Mouse (Mus musculus): ENCODE results near the gene Farp1. TPM values are rescaled to one million over a fixed set of nuclear protein-coding genes. Genes with fewer than 3 reads are reported as not detected.

Gene Farp1
- polyA plus RNA-seq, 1 experiment from 2014 or later, result 25.0 TPM

GRCm38 (mm10) chr14:121058481-121058880 is 23.5 kb downstream of the Farp1 start:
- H3K9me3 ChIP-seq, result no peaks in the 10 kb centered on the region
- H3K27ac ChIP-seq, result no peak overlapping the region
- H3K36me3 ChIP-seq, result no peaks in the 10 kb centered on the region
- H3K4me3 ChIP-seq, result no peak overlapping the region
- peaks cover 64% of the 10 kb centered on the region for H3K4me1 ChIP-seq
- no peak overlapping the region for H3K9ac ChIP-seq
- WGBS, result 95% methylated on average over 1 of the region's 1 CpGs
- no peak overlapping the region for H3K4me2 ChIP-seq
- ATAC-seq (ENCODE audit: borderline replicate concordance, extremely low read depth, low FRiP score, low TSS enrichment), result no peak
- H3K27me3 ChIP-seq, result no peaks in the 10 kb centered on the region

- ATAC-seq (ENCODE audit: borderline replicate concordance, extremely low read depth, low FRiP score, low TSS enrichment), result no peak
- H3K36me3 ChIP-seq, result no peaks in the 10 kb centered on the region
- H3K4me2 ChIP-seq, result no peak overlapping the region
- H3K9ac ChIP-seq, result no peak overlapping the region
- H3K4me1 ChIP-seq, result peaks cover 63% of the 10 kb centered on the region
- 60% methylated on average over 10 of the region's 10 CpGs for WGBS
- H3K9me3 ChIP-seq, result no peaks in the 10 kb centered on the region
- H3K27ac ChIP-seq, result no peak overlapping the region
- no peak overlapping the region for H3K4me3 ChIP-seq
- no peaks in the 10 kb centered on the region for H3K27me3 ChIP-seq
These were observed 24.3 kb downstream of the Farp1 start for GRCm38 (mm10) chr14:121059266-121059665.

GRCm38 (mm10) chr14:121060484-121060883 is 25.5 kb downstream of the Farp1 start:
- Histone ChIP-seq H3K9me3 (no peaks in the 10 kb centered on the region), H3K36me3 (0 out of 2 replicates have a peak, but pooled peaks cover under 1% of the 10 kb centered on the region), H3K27ac (no peak overlapping the region), H3K4me2 (no peak overlapping the region), H3K9ac (no peak overlapping the region), H3K4me1 (peaks cover 65% of the 10 kb centered on the region), H3K27me3 (no peaks in the 10 kb centered on the region), H3K4me3 (no peak overlapping the region)
- 62% methylated on average over 11 of the region's 11 CpGs for WGBS
- ATAC-seq (ENCODE audit: borderline replicate concordance, extremely low read depth, low FRiP score, low TSS enrichment), result no peak

- H3K27me3 ChIP-seq, result no peaks in the 10 kb centered on the region
- H3K36me3 ChIP-seq, result 0 out of 2 replicates have a peak, but pooled peaks cover 6% of the 10 kb centered on the region
- peak overlapping the region; percentile 23 for H3K4me2 ChIP-seq
- 52% methylated on average over 4 of the region's 4 CpGs for WGBS
- peaks cover 61% of the 10 kb centered on the region for H3K4me1 ChIP-seq
- no peak overlapping the region for H3K9ac ChIP-seq
- H3K9me3 ChIP-seq, result no peaks in the 10 kb centered on the region
- 0 out of 2 replicates have a peak, but pooled peaks have one; percentile 12 for ATAC-seq (ENCODE audit: borderline replicate concordance, extremely low read depth, low FRiP score, low TSS enrichment)
- peak overlapping the region; percentile 79 for H3K27ac ChIP-seq
- no peak overlapping the region for H3K4me3 ChIP-seq
These were observed 26.7 kb downstream of the Farp1 start for GRCm38 (mm10) chr14:121061686-121062085.

GRCm38 (mm10) chr14:121062238-121063082 is 27.5 kb downstream of the Farp1 start:
- Histone ChIP-seq H3K4me1 (peaks cover 61% of the 10 kb centered on the region), H3K27ac (peak overlapping the region; percentile 79), H3K9me3 (no peaks in the 10 kb centered on the region), H3K4me3 (no peak overlapping the region), H3K4me2 (peak overlapping the region; percentile 23), H3K36me3 (0 out of 2 replicates have a peak, but pooled peaks cover 6% of the 10 kb centered on the region), H3K27me3 (no peaks in the 10 kb centered on the region), H3K9ac (no peak overlapping the region)
- ATAC-seq (ENCODE audit: borderline replicate concordance, extremely low read depth, low FRiP score, low TSS enrichment), result peak; percentile 88
- WGBS, result 22% methylated on average over 14 of the region's 14 CpGs

GRCm38 (mm10) chr14:121064726-121065125 is 29.7 kb downstream of the Farp1 start:
- no peak for ATAC-seq (ENCODE audit: borderline replicate concordance, extremely low read depth, low FRiP score, low TSS enrichment)
- H3K4me2 ChIP-seq, result no peak overlapping the region
- H3K36me3 ChIP-seq, result 0 out of 2 replicates have a peak, but pooled peaks cover 6% of the 10 kb centered on the region
- H3K4me3 ChIP-seq, result no peak overlapping the region
- H3K27me3 ChIP-seq, result no peaks in the 10 kb centered on the region
- no peak overlapping the region for H3K9ac ChIP-seq
- 48% methylated on average over 1 of the region's 1 CpGs for WGBS
- peaks cover 47% of the 10 kb centered on the region for H3K4me1 ChIP-seq
- H3K9me3 ChIP-seq, result no peaks in the 10 kb centered on the region
- no peak overlapping the region for H3K27ac ChIP-seq

GRCm38 (mm10) chr14:121073093-121073866 is 38.3 kb downstream of the Farp1 start:
- Histone ChIP-seq H3K4me1 (no peaks in the 10 kb centered on the region), H3K9ac (no peak overlapping the region), H3K9me3 (no peaks in the 10 kb centered on the region), H3K4me3 (no peak overlapping the region), H3K27ac (no peak overlapping the region), H3K4me2 (no peak overlapping the region), H3K36me3 (0 out of 2 replicates have a peak, but pooled peaks cover 3% of the 10 kb centered on the region), H3K27me3 (no peaks in the 10 kb centered on the region)
- ATAC-seq (ENCODE audit: borderline replicate concordance, extremely low read depth, low FRiP score, low TSS enrichment), result no peak; the same call in 1 of the 2 replicates
- WGBS, result 90% methylated on average over 5 of the region's 5 CpGs

GRCm38 (mm10) chr14:121074197-121074734 is 39.3 kb downstream of the Farp1 start:
- 87% methylated on average over 2 of the region's 2 CpGs for WGBS
- no peak for ATAC-seq (ENCODE audit: borderline replicate concordance, extremely low read depth, low FRiP score, low TSS enrichment)
- H3K4me2 ChIP-seq, result no peak overlapping the region
- H3K27ac ChIP-seq, result no peak overlapping the region
- H3K9ac ChIP-seq, result no peak overlapping the region
- peaks cover 7% of the 10 kb centered on the region; the same call in 1 of the 2 replicates for H3K36me3 ChIP-seq
- H3K9me3 ChIP-seq, result no peaks in the 10 kb centered on the region
- H3K4me1 ChIP-seq, result no peaks in the 10 kb centered on the region
- H3K27me3 ChIP-seq, result no peaks in the 10 kb centered on the region
- no peak overlapping the region for H3K4me3 ChIP-seq

- 75% methylated on average over 5 of the region's 5 CpGs for WGBS
- Histone ChIP-seq H3K4me1 (peaks cover 13% of the 10 kb centered on the region), H3K9ac (no peak overlapping the region), H3K4me2 (no peak overlapping the region), H3K27ac (no peak overlapping the region), H3K27me3 (no peaks in the 10 kb centered on the region), H3K9me3 (no peaks in the 10 kb centered on the region), H3K36me3 (peaks cover 16% of the 10 kb centered on the region), H3K4me3 (no peak overlapping the region)
- no peak for ATAC-seq (ENCODE audit: borderline replicate concordance, extremely low read depth, low FRiP score, low TSS enrichment)
These were observed 45.7 kb downstream of the Farp1 start for GRCm38 (mm10) chr14:121080739-121081138.

GRCm38 (mm10) chr14:121082341-121082740 is 47.3 kb downstream of the Farp1 start:
- no peaks in the 10 kb centered on the region for H3K9me3 ChIP-seq
- H3K36me3 ChIP-seq, result peaks cover 20% of the 10 kb centered on the region
- no peak overlapping the region for H3K9ac ChIP-seq
- no peak overlapping the region for H3K4me2 ChIP-seq
- ATAC-seq (ENCODE audit: borderline replicate concordance, extremely low read depth, low FRiP score, low TSS enrichment), result peak; percentile 46; the same call in 1 of the 2 replicates
- H3K4me3 ChIP-seq, result no peak overlapping the region
- 25% methylated on average over 7 of the region's 7 CpGs for WGBS
- H3K27me3 ChIP-seq, result no peaks in the 10 kb centered on the region
- peaks cover 13% of the 10 kb centered on the region for H3K4me1 ChIP-seq
- H3K27ac ChIP-seq, result 0 out of 2 replicates have a peak overlapping the region, but pooled peaks have one; percentile 20

GRCm38 (mm10) chr14:121082793-121083192 is 47.8 kb downstream of the Farp1 start:
- 64% methylated on average over 2 of the region's 2 CpGs for WGBS
- Histone ChIP-seq H3K9ac (no peak overlapping the region), H3K4me2 (no peak overlapping the region), H3K27ac (0 out of 2 replicates have a peak overlapping the region, but pooled peaks have one; percentile 20), H3K27me3 (no peaks in the 10 kb centered on the region), H3K9me3 (no peaks in the 10 kb centered on the region), H3K4me3 (no peak overlapping the region), H3K4me1 (peaks cover 13% of the 10 kb centered on the region), H3K36me3 (peaks cover 20% of the 10 kb centered on the region)
- no peak for ATAC-seq (ENCODE audit: borderline replicate concordance, extremely low read depth, low FRiP score, low TSS enrichment)

All from lung, embryonic 15.5 days (tissue).